Mouse (Mus musculus): Measurements from ENCODE around the gene Ppm1h.

Gene Ppm1h

GRCm38 (mm10) chr10:122855149-122855548, 176.6 kb downstream of the Ppm1h start:
- Histone ChIP-seq H3K36me3 (ENCODE audit: control insufficient read depth, insufficient read depth, low read length, poor library complexity, severe bottlenecking) (no peaks in the 10 kb centered on the region), H3K27me3 (ENCODE audit: control insufficient read depth, insufficient read depth, low read length, poor library complexity, severe bottlenecking) (no peaks in the 10 kb centered on the region)
- no peak for DNase-seq (ENCODE audit: low read depth, low spot score)

GRCm38 (mm10) chr10:122856040-122856764, 177.6 kb downstream of the Ppm1h start:
- no peaks in the 10 kb centered on the region for H3K36me3 ChIP-seq (ENCODE audit: control insufficient read depth, insufficient read depth, low read length, poor library complexity, severe bottlenecking)
- H3K27me3 ChIP-seq (ENCODE audit: control insufficient read depth, insufficient read depth, low read length, poor library complexity, severe bottlenecking) = no peaks in the 10 kb centered on the region
- DNase-seq (ENCODE audit: low read depth, low spot score) = no peak

GRCm38 (mm10) chr10:122857155-122857554, 178.6 kb downstream of the Ppm1h start:
- DNase-seq (ENCODE audit: low read depth, low spot score) = no peak
- no peaks in the 10 kb centered on the region for H3K36me3 ChIP-seq (ENCODE audit: control insufficient read depth, insufficient read depth, low read length, poor library complexity, severe bottlenecking)

GRCm38 (mm10) chr10:122858904-122859641, 180.5 kb downstream of the Ppm1h start:
- no peaks in the 10 kb centered on the region for H3K36me3 ChIP-seq (ENCODE audit: control insufficient read depth, insufficient read depth, low read length, poor library complexity, severe bottlenecking)
- DNase-seq (ENCODE audit: low read depth, low spot score) = no peak
- no peaks in the 10 kb centered on the region for H3K27me3 ChIP-seq (ENCODE audit: control insufficient read depth, insufficient read depth, low read length, poor library complexity, severe bottlenecking)

More at GRCm38 (mm10) chr10:122857155-122857554, 178.6 kb downstream of the Ppm1h start:
- H3K27me3 ChIP-seq (ENCODE audit: control insufficient read depth, insufficient read depth, low read length, poor library complexity, severe bottlenecking) = no peaks in the 10 kb centered on the region

GRCm38 (mm10) chr10:122859642-122859997, 181.1 kb downstream of the Ppm1h start:
- no peaks in the 10 kb centered on the region for H3K36me3 ChIP-seq (ENCODE audit: control insufficient read depth, insufficient read depth, low read length, poor library complexity, severe bottlenecking)
- no peaks in the 10 kb centered on the region for H3K27me3 ChIP-seq (ENCODE audit: control insufficient read depth, insufficient read depth, low read length, poor library complexity, severe bottlenecking)
- DNase-seq (ENCODE audit: low read depth, low spot score) = no peak

GRCm38 (mm10) chr10:122860076-122860475, 181.5 kb downstream of the Ppm1h start:
- Histone ChIP-seq H3K36me3 (ENCODE audit: control insufficient read depth, insufficient read depth, low read length, poor library complexity, severe bottlenecking) (no peaks in the 10 kb centered on the region), H3K27me3 (ENCODE audit: control insufficient read depth, insufficient read depth, low read length, poor library complexity, severe bottlenecking) (no peaks in the 10 kb centered on the region)

GRCm38 (mm10) chr10:122861696-122862385, 183.3 kb downstream of the Ppm1h start:
- no peaks in the 10 kb centered on the region for H3K27me3 ChIP-seq (ENCODE audit: control insufficient read depth, insufficient read depth, low read length, poor library complexity, severe bottlenecking)
- H3K36me3 ChIP-seq (ENCODE audit: control insufficient read depth, insufficient read depth, low read length, poor library complexity, severe bottlenecking) = no peaks in the 10 kb centered on the region
- no peak for DNase-seq (ENCODE audit: low read depth, low spot score)

More at GRCm38 (mm10) chr10:122860076-122860475, 181.5 kb downstream of the Ppm1h start:
- DNase-seq (ENCODE audit: low read depth, low spot score) = no peak

- no peaks in the 10 kb centered on the region for H3K36me3 ChIP-seq (ENCODE audit: control insufficient read depth, insufficient read depth, low read length, poor library complexity, severe bottlenecking)
- DNase-seq (ENCODE audit: low read depth, low spot score) = no peak
- H3K27me3 ChIP-seq (ENCODE audit: control insufficient read depth, insufficient read depth, low read length, poor library complexity, severe bottlenecking) = no peaks in the 10 kb centered on the region
Measured at GRCm38 (mm10) chr10:122862386-122863023, 183.9 kb downstream of the Ppm1h start.

GRCm38 (mm10) chr10:122869865-122870503, 191.4 kb downstream of the Ppm1h start:
- Histone ChIP-seq H3K27me3 (ENCODE audit: control insufficient read depth, insufficient read depth, low read length, poor library complexity, severe bottlenecking) (no peaks in the 10 kb centered on the region), H3K36me3 (ENCODE audit: control insufficient read depth, insufficient read depth, low read length, poor library complexity, severe bottlenecking) (no peaks in the 10 kb centered on the region)
- DNase-seq (ENCODE audit: low read depth, low spot score) = no peak

GRCm38 (mm10) chr10:122870848-122871494, 192.4 kb downstream of the Ppm1h start:
- H3K27me3 ChIP-seq (ENCODE audit: control insufficient read depth, insufficient read depth, low read length, poor library complexity, severe bottlenecking) = no peaks in the 10 kb centered on the region
- no peaks in the 10 kb centered on the region for H3K36me3 ChIP-seq (ENCODE audit: control insufficient read depth, insufficient read depth, low read length, poor library complexity, severe bottlenecking)
- DNase-seq (ENCODE audit: low read depth, low spot score) = no peak

- H3K36me3 ChIP-seq (ENCODE audit: control insufficient read depth, insufficient read depth, low read length, poor library complexity, severe bottlenecking) = no peaks in the 10 kb centered on the region
- DNase-seq (ENCODE audit: low read depth, low spot score) = no peak
Measured at GRCm38 (mm10) chr10:122872720-122873119, 194.2 kb downstream of the Ppm1h start.

GRCm38 (mm10) chr10:122876964-122877363, 198.4 kb downstream of the Ppm1h start:
- no peaks in the 10 kb centered on the region for H3K36me3 ChIP-seq (ENCODE audit: control insufficient read depth, insufficient read depth, low read length, poor library complexity, severe bottlenecking)
- no peaks in the 10 kb centered on the region for H3K27me3 ChIP-seq (ENCODE audit: control insufficient read depth, insufficient read depth, low read length, poor library complexity, severe bottlenecking)
- no peak for DNase-seq (ENCODE audit: low read depth, low spot score)

More at GRCm38 (mm10) chr10:122872720-122873119, 194.2 kb downstream of the Ppm1h start:
- no peaks in the 10 kb centered on the region for H3K27me3 ChIP-seq (ENCODE audit: control insufficient read depth, insufficient read depth, low read length, poor library complexity, severe bottlenecking)

- DNase-seq (ENCODE audit: low read depth, low spot score) = no peak
- no peaks in the 10 kb centered on the region for H3K27me3 ChIP-seq (ENCODE audit: control insufficient read depth, insufficient read depth, low read length, poor library complexity, severe bottlenecking)
- no peaks in the 10 kb centered on the region for H3K36me3 ChIP-seq (ENCODE audit: control insufficient read depth, insufficient read depth, low read length, poor library complexity, severe bottlenecking)
Measured at GRCm38 (mm10) chr10:122877436-122877835, 198.9 kb downstream of the Ppm1h start.

GRCm38 (mm10) chr10:122881456-122881855, 202.9 kb downstream of the Ppm1h start:
- DNase-seq (ENCODE audit: low read depth, low spot score) = no peak
- no peaks in the 10 kb centered on the region; the same call in 1 of the 2 replicates for H3K27me3 ChIP-seq (ENCODE audit: control insufficient read depth, insufficient read depth, low read length, poor library complexity, severe bottlenecking)
- H3K36me3 ChIP-seq (ENCODE audit: control insufficient read depth, insufficient read depth, low read length, poor library complexity, severe bottlenecking) = no peaks in the 10 kb centered on the region
